Mouse (Mus musculus) retina, postnatal 7 days (tissue): ENCODE measurements around the gene 2410004B18Rik.

Experiments used
- DNase-seq: peaks from one replicate; pipeline ENCODE4 v3.0.0-alpha.2; 2012; ENCODE audit warnings: low read depth, low spot score

2410004B18Rik gene

DNA sequence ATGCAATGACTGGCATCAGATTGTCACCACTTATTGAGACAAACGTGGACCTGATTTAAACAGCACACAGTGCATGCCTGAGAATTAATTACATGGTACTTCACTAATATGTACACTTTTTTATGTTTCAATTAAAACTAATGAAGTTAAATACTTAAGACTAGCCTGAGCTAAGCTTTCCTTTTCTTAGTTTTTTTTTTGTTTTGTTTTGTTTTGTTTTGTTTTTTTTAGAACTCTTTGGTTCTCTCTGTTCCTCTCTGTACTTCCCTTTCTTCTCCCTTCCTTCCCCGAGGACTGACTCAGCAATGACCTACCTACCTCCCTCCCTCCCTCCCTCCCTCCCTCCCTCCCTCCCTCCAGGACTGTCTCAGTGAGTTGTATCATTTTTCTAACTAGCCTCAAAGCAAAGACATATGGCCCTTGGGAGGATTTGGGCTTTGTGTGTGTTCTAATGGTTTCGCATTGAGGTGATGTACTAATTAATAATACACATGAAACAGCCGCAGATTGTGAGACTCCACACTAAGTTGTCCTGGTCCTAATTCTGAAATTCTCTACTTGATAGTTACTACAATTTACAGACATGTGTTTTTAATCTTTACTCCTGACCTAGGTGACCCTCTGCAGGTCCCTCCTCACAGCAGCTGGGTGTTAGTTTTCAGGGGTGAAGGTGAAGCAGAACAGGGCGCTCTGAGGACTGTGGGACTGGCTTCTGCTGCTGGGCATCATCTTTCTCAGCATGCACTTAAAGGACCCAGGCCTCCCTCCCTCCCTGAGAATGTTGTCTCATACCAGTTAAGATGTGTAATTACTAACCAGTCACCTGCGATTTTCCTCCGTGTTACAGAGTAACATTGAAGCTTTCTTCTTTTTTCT, 8.1 kb upstream of the 2410004B18Rik start:
- DNase-seq, result no peak

DNA sequence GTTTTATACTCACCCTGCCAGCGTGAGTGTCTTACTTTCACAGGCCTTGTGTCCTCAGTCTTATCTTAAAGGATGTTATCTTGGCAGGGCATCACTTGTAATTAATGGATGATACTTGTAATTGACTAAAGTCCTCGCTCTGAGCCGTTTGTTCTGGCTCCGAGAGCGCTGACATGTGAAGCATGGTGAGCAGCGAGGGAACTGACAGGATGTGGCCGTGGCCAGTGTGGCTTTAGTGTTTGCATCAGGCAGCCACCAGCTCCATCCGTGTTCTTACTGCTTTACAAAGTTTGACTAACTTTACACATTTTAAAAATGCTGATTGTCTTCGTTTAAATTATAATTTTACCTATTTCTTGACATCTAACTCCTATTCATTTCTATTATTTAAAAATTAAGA, 4.0 kb upstream of the 2410004B18Rik start:
- no peak for DNase-seq

DNA sequence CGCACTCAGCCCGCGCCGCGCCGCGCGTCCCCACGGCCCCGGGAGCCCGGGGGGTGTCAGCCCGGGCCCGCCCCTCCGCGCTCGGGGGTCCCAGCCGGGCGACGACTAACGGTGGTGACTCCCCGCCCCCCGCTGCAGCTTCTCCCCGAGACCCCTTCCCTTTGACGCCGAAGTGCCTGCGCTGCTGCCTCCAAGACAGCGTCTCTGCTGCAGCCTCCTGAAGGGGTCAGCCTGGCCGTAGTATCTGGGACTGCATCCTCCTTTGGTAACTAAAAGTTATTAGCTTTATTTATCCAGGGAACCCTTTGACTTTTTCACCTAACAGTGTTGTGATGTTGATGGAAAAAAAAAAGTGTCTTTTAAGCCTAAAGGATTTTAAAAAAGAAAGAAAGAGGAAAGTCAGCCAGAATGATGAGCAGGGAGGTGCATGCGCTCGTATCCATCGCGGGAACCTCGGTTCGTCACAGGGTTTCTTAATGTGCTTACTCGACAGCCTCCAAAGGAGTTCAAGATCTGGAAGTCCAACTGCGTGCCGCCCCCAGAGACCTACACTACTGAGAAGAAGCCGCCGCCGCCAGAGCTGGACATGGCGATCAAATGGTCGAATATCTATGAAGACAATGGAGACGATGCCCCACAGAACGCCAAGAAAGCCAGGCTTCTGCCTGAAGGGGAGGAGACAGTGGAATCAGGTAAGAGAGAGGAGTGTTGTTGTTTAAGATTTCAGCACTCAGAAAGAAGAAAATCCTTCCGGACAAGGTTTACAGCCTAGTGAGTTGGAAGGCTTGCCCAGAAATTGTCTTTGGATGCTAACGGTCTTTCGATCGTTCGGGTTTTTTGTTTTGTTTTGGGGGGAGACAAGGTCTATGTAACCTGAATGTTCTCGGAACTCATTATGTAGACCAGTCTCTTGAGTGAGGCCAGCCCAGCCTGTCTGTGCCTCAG, 863 bp downstream of the 2410004B18Rik start:
- no peak for DNase-seq

DNA sequence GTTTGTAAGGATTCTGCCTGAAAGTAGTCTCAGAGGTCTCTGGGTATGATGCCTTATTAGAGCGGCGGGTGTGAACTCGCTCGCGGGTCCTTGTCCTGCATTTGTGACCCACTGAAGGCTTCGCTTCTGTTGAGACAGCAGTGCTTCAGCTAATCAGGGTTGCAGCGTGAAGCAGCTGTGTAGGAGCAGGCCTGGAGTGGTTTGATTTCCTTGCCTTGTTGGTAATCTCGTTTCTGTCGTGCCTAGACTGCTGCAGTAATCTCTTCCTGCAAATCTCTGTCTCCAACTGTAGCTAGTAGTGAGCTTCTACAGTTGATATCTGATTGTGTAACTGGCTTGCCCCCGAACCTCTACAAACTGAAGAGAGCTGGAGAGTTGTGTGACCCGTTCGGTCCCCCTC, 1.6 kb downstream of the 2410004B18Rik start:
- no peak for DNase-seq

DNA sequence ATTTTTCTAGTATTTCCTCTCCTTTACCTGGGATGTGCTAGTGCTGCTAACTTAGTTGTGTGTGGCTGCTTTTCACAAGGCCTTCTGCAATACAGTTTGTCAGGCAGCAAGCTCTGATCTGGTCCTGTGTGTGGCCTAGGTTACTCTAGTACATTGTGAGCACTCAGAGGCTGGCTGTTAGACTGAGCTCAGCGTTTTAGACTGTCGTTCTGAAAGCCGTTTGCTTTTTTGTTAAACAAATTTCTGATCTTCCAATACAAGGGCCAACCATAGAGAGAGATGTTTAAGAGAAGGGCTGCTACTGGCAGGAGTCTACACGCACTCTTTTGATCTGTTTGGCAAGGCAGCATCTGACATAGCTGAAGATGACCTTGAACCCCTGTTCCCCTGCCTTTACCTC, 2.2 kb downstream of the 2410004B18Rik start:
- no peak for DNase-seq

DNA sequence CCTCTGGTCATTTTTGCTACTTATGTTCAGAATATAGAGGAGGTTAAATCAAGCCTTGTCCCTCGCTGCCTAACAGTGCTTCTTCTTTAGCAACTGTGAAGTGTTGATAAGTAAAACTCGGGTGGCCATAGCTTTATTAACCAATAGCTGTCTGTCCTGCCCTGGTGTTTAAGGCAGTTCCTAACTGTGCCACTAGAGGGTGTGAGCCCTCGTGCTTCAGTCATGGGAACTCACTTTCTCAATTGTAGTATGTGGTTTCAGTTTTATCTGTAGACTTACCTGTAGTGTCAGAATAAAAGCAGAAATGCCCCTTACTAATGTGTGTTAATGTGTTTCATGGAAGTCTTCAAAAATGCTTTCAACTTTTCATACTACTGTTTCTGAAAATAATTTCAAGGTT, 4.2 kb downstream of the 2410004B18Rik start:
- DNase-seq, result no peak

DNA sequence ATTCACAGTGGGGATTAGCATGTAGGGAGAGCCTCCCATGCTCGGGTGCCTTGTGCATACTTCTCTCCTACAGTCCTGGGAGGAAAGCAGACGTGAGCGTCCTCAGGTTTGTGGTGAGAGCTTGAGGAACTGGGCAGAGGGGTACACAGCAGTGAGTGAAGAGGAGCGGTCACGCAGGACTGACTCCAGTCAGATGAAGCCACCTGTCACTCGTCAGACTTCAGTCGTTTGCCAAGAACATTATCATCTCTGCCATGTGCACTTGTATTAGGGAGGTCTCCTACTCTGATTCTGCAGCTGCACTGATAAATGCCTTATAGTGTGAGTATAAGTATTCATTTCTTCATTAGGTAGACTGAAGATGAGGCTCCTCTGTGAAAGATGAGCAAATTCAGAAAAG, 6.5 kb downstream of the 2410004B18Rik start:
- DNase-seq, result no peak

DNA sequence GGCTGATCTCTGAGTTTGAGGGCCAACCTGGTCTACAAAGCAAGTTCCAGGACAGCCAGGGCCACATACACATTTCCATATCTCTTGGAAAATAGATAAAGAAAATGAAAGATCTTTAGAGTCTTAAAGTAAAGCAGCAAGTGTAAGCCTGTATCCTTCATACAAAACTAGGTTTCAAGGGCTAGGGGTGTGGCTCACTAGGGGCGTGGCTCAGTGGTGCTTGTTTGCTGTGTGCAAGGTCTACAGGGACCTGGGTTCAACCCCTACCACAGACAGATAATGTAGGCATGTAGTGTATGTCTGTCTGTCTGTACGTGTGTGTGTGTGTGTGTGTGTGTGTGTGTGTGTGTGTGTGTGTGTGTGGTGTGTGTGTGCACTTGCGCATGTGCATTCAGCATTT, 8.1 kb downstream of the 2410004B18Rik start:
- DNase-seq, result no peak

DNA sequence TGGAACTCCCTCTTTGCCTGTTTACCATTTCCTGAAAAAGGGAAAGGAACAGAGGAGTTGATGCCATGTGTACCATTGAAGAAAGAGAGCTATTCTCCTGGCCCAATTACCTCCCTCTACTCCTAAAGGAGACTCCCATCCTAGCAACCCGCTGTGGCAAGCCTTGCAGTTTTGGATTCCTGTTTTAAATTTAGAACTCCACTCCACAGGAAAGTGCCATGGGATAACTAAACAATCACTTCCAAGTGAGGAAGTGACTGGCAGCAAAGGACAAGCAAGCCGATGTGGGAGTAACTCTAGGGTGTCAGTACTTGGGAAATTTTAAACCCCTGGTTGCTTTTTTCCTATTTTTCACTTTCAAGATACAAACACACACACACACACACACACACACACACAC, 8.8 kb downstream of the 2410004B18Rik start:
- no peak for DNase-seq

DNA sequence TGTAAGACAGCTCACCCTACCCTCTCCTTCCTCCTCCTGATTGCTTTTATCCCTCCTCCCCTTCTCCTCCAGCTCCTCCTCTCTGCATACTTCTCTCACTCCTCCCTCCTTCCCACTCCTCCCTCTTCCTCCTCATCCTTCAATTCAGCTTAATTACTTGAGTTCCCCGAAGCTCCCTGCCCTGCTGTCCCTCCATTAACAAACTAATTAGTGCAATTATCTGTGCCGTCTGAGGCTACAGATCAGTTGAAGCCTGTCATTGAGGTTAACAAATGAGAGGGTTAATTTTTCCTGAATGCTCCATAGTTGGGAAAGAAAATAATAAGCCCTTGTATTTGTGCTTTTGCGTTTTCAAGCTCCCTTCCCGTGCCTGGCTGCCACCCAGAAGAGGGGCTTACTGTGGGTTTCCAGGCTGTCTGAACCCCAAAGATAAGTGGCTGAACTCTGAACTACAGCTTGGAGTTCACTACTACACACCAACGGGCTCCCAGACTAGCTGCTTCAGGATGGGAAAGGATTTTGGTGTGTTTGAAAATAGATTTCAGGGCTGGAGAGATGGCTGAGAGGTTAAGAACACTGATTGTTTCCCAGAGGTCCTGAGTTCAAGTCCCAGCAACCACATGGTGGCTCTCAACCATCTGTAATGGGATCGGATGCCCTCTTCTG, 9.9 kb downstream of the 2410004B18Rik start:
- no peak for DNase-seq

DNA sequence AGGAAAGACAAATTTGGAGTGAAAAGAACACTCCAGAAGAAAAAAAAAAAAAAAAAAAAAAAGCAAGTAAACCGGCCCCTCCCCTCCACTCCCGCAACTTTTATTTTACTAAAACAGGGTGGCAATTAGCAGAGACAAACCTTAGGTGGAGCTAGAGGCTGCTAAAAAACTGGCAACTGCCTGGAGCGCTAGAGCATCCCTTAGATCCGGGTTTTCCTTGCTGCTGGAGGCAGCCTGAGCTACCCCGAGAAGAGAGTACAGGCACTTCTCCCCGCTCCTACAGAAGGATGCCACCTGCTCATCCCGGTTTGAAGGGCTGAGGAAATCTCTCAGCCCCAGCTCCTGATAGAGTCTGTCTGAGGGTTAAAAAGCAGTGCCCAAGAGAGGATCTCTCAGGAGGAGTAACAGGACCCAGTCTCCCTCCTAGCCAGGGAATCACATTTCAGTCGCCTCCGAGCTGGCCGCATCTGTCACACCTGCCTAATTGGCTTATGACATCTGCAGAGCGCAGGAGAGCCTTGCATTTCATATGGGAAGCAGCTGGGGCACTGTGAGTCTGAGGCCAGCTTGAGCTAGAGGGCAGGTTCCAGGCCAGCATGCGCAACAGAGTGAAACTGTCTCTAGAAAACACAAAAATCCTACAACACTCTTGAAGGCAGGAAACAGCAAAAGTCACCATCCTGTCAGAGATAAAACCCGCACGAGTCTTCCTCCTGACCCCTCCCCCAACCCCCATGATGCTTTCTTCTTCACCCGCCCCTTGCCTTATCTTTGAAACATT, 12.4 kb downstream of the 2410004B18Rik start:
- DNase-seq, result no peak

DNA sequence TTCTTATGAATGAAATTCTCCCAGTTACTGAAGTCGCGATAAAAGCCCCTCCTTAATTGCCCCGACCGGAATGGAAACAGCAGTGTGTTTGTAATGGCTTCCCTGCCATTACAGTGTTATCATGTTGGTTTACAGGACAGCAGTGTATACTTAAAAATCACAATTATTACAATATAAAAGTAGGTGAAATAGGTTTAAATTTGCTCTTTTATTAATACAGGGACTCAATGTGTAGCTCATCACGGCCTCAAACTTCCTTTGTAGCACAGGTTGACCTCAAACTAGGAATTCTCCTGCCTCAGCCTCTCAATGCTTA, 13.0 kb downstream of the 2410004B18Rik start:
- no peak for DNase-seq

DNA sequence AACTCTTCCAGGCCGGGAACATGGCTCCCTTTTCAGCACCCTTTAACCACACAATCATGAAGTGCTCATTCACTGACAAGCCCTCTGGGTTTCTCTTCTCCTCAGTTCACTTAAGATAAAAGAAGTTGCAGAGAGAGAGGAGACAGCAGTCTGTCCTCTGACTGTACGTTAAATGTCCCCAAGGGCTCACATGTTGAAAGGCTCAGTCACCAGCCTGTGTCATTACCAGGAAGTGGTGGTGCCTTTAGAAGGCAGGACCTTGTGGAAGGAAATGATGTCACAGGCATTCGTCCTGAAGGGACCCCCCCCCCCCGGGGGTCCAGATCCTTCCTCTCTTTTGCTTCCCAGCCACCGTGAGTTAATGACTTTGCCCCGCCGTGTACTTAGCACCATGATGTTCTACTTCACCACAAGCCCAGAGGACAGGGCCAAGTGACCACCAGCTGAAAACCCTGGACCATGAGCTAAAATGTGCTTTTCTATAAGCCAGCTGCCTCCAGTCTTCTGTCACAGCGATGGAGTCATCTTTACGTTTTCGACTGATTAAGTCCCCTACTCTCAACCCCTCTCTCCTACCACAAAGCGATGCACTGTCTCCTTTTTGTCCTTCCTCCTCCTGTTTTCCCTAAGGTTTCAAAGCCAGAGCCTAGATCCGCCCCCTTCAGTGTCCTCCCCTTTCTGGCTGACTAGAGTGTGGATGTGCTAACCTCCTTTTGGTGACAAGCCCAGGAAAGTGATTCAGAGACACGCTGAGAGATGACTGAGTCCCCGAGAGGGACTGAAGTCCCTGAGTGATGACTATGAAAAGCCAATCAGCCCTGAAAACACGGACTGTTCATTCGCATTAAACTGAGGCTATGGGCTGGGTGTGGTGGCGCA, 13.7 kb downstream of the 2410004B18Rik start:
- DNase-seq, result no peak

DNA sequence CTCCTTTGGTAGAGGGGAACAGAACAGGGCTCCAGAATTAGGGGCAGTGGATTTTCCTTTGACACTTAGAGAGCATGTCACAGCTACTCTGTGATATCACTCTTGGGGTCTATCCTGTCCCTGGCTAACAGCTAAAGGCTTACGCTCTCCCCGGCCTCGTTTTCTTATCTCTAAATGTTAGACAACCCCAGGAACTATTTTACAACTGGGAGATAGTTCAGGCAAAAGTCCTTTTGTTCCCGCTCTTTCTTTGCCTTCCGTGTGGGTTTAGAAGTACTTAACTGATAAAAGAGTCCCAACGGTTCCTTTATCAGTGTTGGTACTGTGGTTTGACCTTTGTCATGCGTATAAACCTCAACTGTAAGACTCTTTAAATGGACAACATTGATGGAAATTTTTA, 15.1 kb downstream of the 2410004B18Rik start:
- DNase-seq, result no peak

DNA sequence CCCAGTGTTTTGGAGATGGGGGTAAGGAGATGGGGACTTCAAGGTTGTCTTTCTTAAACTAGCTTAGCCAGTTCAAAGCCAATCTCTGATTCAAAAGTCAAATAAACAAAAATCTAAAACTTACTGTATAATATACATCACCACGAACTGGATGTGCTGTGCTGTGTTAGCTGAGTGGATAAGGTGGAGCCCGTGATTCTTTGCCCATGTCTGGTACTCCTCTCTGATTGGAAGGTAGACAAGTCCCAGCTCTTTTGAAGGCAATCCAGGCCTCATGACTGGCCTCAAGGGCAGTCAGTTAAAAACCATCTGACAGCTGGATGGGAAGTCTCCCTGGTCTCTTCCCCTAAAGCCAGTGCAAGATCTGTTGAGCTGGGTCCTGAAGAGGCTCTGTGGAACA, 15.6 kb downstream of the 2410004B18Rik start:
- no peak for DNase-seq

DNA sequence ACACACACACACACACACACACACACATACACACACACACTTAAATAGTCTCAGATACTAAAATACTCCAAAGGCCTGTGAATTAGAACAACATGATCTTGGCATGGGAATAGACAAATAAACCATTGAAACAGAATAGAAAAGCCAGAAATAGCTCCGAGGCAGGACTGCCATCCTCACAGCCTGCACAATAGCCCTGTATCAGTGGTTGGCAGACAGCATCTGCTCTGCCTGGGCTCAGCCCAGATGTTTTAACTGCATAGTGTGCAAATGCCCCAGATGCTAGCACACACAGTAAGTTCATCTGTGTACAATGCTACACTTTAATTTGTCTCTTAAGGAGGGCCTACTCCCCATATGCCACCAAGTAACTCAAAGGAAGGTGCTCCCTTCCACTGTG, 22.0 kb downstream of the 2410004B18Rik start:
- no peak for DNase-seq

DNA sequence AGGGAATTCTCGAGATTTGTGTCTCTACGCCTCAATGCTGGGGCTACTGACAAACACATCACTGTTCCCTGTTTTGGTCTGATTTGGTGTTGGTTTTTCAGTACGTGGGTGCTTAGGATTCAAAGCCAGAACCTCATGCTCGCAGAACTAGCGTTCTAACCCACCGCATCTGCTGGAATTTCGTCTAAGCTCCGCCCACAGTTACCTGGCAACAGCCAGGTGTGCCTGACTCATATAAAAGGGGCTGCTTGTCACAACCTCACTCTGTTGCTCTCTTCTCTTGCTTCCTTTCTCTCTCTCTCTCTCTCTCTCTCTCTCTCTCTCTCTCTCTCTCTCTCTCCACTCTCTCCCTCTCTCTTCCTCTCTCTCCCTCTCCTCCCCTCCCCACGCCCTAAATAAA, 24.6 kb downstream of the 2410004B18Rik start:
- DNase-seq, result no peak

DNA sequence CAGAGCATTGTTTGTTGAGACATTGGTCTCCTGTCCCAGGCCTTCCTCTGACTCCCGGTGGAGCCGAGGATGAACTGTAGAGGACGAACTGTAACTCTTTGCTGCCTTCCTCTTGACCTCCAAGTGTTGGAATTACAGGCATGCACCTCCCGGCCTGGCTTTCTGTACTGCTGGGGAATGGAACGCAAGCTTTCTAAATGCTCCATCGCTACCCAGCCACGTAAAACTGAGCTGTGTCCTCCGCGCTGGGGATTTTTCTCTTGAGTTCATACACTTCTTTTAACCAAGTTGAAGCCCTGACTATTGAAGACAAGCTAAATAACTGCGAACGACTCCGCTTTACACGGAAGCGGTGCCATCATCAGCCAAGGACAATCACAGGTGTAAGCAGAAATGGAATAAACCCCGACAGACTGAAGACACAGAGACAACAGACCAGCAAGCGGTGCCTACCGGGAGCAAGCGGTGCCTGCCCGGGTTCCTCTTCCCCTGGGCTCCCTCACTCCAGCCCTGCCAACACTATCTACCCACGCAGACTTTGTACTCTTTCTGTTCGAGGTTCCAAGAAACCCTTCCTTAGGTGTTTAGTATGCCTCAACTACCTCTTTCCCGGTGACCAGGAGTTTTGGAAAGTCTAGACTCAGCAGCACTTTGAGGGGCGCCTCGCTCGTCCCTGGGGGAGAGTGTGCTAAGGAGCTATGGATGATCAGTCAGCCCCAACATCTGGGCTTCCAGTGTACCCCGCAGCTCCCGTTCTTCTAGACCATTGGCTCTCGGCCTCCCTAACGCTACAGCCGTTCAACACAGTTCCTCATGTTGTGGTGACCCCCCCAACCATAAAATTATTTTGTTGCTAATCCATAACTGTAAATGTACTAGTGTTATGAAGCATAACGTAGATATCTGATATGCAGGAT, 25.5 kb downstream of the 2410004B18Rik start:
- no peak for DNase-seq

DNA sequence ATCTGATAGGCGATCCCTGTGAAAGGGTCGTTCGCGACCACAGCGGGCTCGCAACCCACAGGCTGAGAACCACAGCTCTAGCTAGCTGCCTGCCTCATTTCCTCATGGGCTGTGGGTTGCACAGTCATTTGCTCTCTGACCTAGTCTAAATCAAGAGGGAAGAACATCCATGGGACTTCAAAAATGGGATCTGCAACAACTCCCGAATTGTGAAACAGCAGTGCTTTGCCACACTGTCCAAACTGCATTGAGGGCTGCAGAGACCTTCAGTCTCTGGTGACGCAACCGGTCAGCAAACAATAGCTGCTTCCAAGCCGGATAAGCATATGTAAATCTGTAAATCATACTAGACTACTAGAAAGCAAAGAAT, 26.2 kb downstream of the 2410004B18Rik start:
- no peak for DNase-seq
